Mouse (Mus musculus) hindbrain, embryonic 11.5 days (tissue): Measurements from ENCODE around the gene Alg14. TPM values are rescaled to one million over a fixed set of nuclear protein-coding genes. Genes with fewer than 3 reads are reported as not detected.

Experiments used
- ATAC-seq: fragments of 200-750 bp; cut with Nextera tagmentation; 2 replicates; pipeline ENCODE4 v1.8.0; 2017; ENCODE audit warnings: mild to moderate bottlenecking, moderate TSS enrichment, moderate library complexity; ENCODE audit not compliant: low FRiP score
- DNase-seq: peaks from one replicate; pipeline ENCODE4 v3.0.0-alpha.2; 2015; ENCODE audit warnings: low spot score
- H3K27ac ChIP-seq: fragments of 300-500 bp; sonication (generic); 2 replicates; pipeline ENCODE4 v1.5.1; 2014; ENCODE audit warnings: mild to moderate bottlenecking, low read depth, low read length
- H3K27me3 ChIP-seq: fragments of 300-500 bp; sonication (generic); 2 replicates; pipeline ENCODE4 v1.6.1; 2014; ENCODE audit warnings: mild to moderate bottlenecking, low read length, moderate library complexity, mixed read lengths; ENCODE audit not compliant: control insufficient read depth, insufficient read depth
- H3K36me3 ChIP-seq: fragments of 300-500 bp; sonication (generic); 2 replicates; pipeline ENCODE4 v1.6.1; 2014; ENCODE audit warnings: mild to moderate bottlenecking, low read length, moderate library complexity, mixed read lengths; ENCODE audit not compliant: control insufficient read depth, insufficient read depth
- H3K4me1 ChIP-seq: fragments of 300-500 bp; sonication (generic); replicated peaks from 2 replicates; pipeline ENCODE4 v1.6.1; 2014; ENCODE audit warnings: low read length, mixed read lengths; ENCODE audit not compliant: control insufficient read depth, insufficient read depth
- H3K4me2 ChIP-seq: fragments of 300-500 bp; sonication (generic); replicated peaks from 2 replicates; pipeline ENCODE4 v1.6.1; 2014; ENCODE audit warnings: mild to moderate bottlenecking, low read depth, low read length
- H3K4me3 ChIP-seq: fragments of 300-500 bp; sonication (generic); 2 replicates; pipeline ENCODE4 v1.5.1; 2014; ENCODE audit warnings: low read depth, low read length
- H3K9ac ChIP-seq: fragments of 300-500 bp; sonication (generic); 2 replicates; pipeline ENCODE4 v1.6.1; 2014; ENCODE audit warnings: low read depth, low read length
- H3K9me3 ChIP-seq: fragments of 300-500 bp; sonication (generic); 2 replicates; pipeline ENCODE4 v1.6.1; 2016; ENCODE audit warnings: low read length; ENCODE audit not compliant: control insufficient read depth
- WGBS: fragments of 180-500 bp; shearing (Covaris S2); extraction: QIAGEN DNeasy Blood & Tissue Kit; methylation state at CpG from one replicate; pipeline ENCODE4 v1.1.7; 2014; 5-methylcytosine and 5-hydroxymethylcytosine counted together
- polyA plus RNA-seq: library from polyadenylated mRNA; unstranded; fragments of >200 nt; fragmentation: Nextera tagmentation; extraction: Ambion mirVana; gene quantifications from 2 replicates; pipeline ENCODE4 v1.2.1, GENCODE M21; 2014

Gene Alg14
- polyA plus RNA-seq, 1 experiment from 2014 or later = 41.8 TPM

DNA sequence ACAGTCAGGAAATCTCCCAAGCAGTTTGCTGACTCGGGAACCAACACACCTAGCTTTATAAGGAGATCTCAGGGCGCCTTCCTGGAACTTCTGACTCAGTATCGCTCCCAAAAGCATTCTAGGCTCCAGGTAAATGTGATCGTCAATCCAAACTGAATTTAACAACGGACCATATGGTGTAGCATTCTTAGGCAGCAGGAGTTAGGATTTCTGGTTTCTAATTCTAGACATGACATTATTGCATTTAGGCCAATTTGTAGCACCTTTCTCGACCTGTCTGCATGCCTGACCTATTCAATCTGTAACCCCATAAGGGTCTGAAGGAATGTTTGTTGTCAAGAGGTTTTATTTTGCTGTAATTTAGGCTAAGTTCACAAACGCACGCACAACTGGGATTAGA, 892 bp upstream of the Alg14 start:
- no peaks in the 10 kb centered on the region for H3K9me3 ChIP-seq
- no peak overlapping the region for H3K4me3 ChIP-seq
- DNase-seq (no peak), ATAC-seq (no peak)
- H3K9ac ChIP-seq = peak overlapping the region; percentile 43; the same call in 1 of the 2 replicates
- 84% methylated on average over 8 of the region's 8 CpGs for WGBS
- no peaks in the 10 kb centered on the region for H3K27me3 ChIP-seq
- peak overlapping the region; percentile 34; the same call in 1 of the 2 replicates for H3K4me2 ChIP-seq
- no peak overlapping the region for H3K27ac ChIP-seq
- no peaks in the 10 kb centered on the region for H3K36me3 ChIP-seq
- H3K4me1 ChIP-seq = peaks cover 3% of the 10 kb centered on the region; the same call in 1 of the 2 replicates

GRCm38 (mm10) chr3:121291225-121291559, 381 bp upstream of the Alg14 start:
- no peaks in the 10 kb centered on the region for H3K9me3 ChIP-seq
- H3K9ac ChIP-seq = peak overlapping the region; percentile 43
- WGBS = 8% methylated on average over 7 of the region's 7 CpGs
- H3K4me3 ChIP-seq = peak overlapping the region; percentile 45
- DNase-seq = no peak
- no peak overlapping the region for H3K27ac ChIP-seq
- no peaks in the 10 kb centered on the region for H3K36me3 ChIP-seq
- ATAC-seq = no peak
- H3K4me1 ChIP-seq = peaks cover 3% of the 10 kb centered on the region; the same call in 1 of the 2 replicates
- H3K27me3 ChIP-seq = no peaks in the 10 kb centered on the region
- H3K4me2 ChIP-seq = peak overlapping the region; percentile 34

GRCm38 (mm10) chr3:121294200-121294599, 2.6 kb downstream of the Alg14 start:
- no peak overlapping the region for H3K9ac ChIP-seq
- whole genome bisulfite sequencing = 78% methylated on average over 2 of the region's 2 CpGs
- DNase-seq (no peak), ATAC-seq (no peak)
- peaks cover 3% of the 10 kb centered on the region; the same call in 1 of the 2 replicates for H3K4me1 ChIP-seq
- H3K27me3 ChIP-seq = no peaks in the 10 kb centered on the region
- H3K36me3 ChIP-seq = no peaks in the 10 kb centered on the region
- H3K4me2 ChIP-seq = no peak overlapping the region
- no peak overlapping the region for H3K27ac ChIP-seq
- no peaks in the 10 kb centered on the region for H3K9me3 ChIP-seq
- H3K4me3 ChIP-seq = no peak overlapping the region

GRCm38 (mm10) chr3:121306641-121307040, 15.1 kb downstream of the Alg14 start:
- Histone ChIP-seq H3K36me3 (no peaks in the 10 kb centered on the region), H3K4me1 (no peaks in the 10 kb centered on the region), H3K27me3 (no peaks in the 10 kb centered on the region), H3K9ac (no peak overlapping the region), H3K9me3 (no peaks in the 10 kb centered on the region), H3K27ac (no peak overlapping the region), H3K4me2 (no peak overlapping the region), H3K4me3 (no peak overlapping the region)
- ATAC-seq (no peak), DNase-seq (peak; percentile 18)
- 90% methylated on average over 7 of the region's 7 CpGs for WGBS

- no peak overlapping the region for H3K27ac ChIP-seq
- H3K36me3 ChIP-seq = no peaks in the 10 kb centered on the region
- H3K4me2 ChIP-seq = no peak overlapping the region
- no peaks in the 10 kb centered on the region for H3K27me3 ChIP-seq
- H3K9ac ChIP-seq = no peak overlapping the region
- DNase-seq (peak; percentile 88), ATAC-seq (peak; percentile 77)
- H3K9me3 ChIP-seq = no peaks in the 10 kb centered on the region
- H3K4me1 ChIP-seq = no peaks in the 10 kb centered on the region
- 73% methylated on average over 7 of the region's 7 CpGs for WGBS
- no peak overlapping the region for H3K4me3 ChIP-seq
Measured at GRCm38 (mm10) chr3:121307532-121308234, 16.1 kb downstream of the Alg14 start.

GRCm38 (mm10) chr3:121308935-121309334, 17.4 kb downstream of the Alg14 start:
- Histone ChIP-seq H3K9ac (no peak overlapping the region), H3K4me3 (no peak overlapping the region), H3K36me3 (no peaks in the 10 kb centered on the region), H3K4me1 (no peaks in the 10 kb centered on the region), H3K9me3 (no peaks in the 10 kb centered on the region), H3K4me2 (no peak overlapping the region), H3K27me3 (no peaks in the 10 kb centered on the region), H3K27ac (no peak overlapping the region)
- WGBS = 88% methylated on average over 5 of the region's 5 CpGs
- ATAC-seq (no peak), DNase-seq (no peak)

DNA sequence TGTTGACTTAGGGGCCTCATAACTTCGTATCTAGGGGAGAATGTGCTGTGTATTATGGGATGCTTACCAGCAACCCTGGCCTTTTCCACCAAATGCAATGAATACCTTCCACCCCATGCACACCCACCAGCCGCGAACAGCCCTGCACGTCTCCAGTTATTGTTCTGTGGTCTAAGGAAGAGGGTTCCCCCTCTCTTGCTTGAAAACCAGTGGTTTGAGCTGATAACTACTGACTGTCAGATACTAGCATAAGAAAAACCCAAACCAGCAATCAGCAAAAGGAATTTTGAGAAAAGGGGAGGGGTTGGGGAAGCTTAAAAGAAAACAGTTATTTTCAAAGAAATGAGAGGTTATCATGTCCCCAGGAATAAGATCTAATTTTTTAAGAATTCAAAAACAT, 17.9 kb downstream of the Alg14 start:
- H3K27me3 ChIP-seq = no peaks in the 10 kb centered on the region
- H3K4me2 ChIP-seq = no peak overlapping the region
- H3K4me1 ChIP-seq = no peaks in the 10 kb centered on the region
- no peaks in the 10 kb centered on the region for H3K9me3 ChIP-seq
- no peak overlapping the region for H3K9ac ChIP-seq
- H3K4me3 ChIP-seq = no peak overlapping the region
- DNase-seq (no peak), ATAC-seq (no peak)
- H3K27ac ChIP-seq = no peak overlapping the region
- no peaks in the 10 kb centered on the region for H3K36me3 ChIP-seq
- 85% methylated on average over 4 of the region's 4 CpGs for WGBS

DNA sequence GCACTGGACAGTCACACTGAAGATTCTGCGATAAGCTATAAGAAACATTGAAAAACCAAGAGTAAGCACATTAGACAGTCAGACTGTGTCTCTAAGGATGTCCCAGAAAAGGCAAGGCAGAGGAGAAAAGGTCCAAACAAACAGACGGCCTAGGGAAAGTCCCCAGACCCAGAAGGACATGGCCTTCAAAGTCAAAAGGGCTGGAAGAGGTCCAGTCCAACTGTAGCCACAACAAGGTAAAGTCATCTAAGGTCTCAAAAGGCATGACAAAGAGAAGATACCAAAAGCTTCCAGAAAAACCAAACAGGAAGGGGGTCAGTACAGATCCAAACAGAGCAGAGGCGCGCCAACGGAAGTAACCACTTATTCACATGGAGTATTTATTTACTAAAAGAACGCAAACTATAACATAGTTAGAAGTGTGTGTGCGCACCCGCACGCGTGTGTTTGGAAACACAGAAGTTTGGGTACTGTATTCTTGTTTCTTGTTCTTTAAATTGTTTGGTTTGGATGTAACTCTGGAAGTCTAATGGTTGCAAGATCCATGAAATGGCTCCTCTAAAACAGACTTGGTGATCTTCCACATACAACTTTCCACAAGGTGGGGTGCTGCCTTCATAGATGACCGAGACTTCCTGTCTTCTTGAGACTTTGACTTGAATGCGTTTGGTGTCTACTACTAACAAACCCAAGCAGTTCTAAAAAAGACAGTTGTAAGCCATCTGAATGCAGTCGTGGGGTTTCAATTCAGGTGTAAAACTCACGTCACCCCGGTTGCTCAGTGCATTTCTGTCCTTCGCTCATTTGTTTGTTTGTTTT, 18.5 kb downstream of the Alg14 start:
- DNase-seq (no peak), ATAC-seq (no peak)

GRCm38 (mm10) chr3:121312426-121312825, 20.9 kb downstream of the Alg14 start:
- Histone ChIP-seq H3K4me3 (no peak overlapping the region), H3K27me3 (no peaks in the 10 kb centered on the region), H3K4me1 (no peaks in the 10 kb centered on the region), H3K36me3 (no peaks in the 10 kb centered on the region), H3K9me3 (no peaks in the 10 kb centered on the region), H3K27ac (no peak overlapping the region), H3K4me2 (no peak overlapping the region), H3K9ac (no peak overlapping the region)
- no peak for ATAC-seq
- DNase-seq = no peak
- WGBS = 84% methylated on average over 6 of the region's 6 CpGs

More for the DNA sequence above, 18.5 kb downstream of the Alg14 start:
- Histone ChIP-seq H3K9ac (no peak overlapping the region), H3K27me3 (no peaks in the 10 kb centered on the region), H3K36me3 (no peaks in the 10 kb centered on the region), H3K27ac (no peak overlapping the region), H3K4me3 (no peak overlapping the region), H3K4me1 (no peaks in the 10 kb centered on the region), H3K9me3 (no peaks in the 10 kb centered on the region), H3K4me2 (no peak overlapping the region)
- 90% methylated on average over 16 of the region's 16 CpGs for WGBS
